Comparison of ENCODE assay signal across 9 mouse cellular contexts in the genomic region with DNA sequence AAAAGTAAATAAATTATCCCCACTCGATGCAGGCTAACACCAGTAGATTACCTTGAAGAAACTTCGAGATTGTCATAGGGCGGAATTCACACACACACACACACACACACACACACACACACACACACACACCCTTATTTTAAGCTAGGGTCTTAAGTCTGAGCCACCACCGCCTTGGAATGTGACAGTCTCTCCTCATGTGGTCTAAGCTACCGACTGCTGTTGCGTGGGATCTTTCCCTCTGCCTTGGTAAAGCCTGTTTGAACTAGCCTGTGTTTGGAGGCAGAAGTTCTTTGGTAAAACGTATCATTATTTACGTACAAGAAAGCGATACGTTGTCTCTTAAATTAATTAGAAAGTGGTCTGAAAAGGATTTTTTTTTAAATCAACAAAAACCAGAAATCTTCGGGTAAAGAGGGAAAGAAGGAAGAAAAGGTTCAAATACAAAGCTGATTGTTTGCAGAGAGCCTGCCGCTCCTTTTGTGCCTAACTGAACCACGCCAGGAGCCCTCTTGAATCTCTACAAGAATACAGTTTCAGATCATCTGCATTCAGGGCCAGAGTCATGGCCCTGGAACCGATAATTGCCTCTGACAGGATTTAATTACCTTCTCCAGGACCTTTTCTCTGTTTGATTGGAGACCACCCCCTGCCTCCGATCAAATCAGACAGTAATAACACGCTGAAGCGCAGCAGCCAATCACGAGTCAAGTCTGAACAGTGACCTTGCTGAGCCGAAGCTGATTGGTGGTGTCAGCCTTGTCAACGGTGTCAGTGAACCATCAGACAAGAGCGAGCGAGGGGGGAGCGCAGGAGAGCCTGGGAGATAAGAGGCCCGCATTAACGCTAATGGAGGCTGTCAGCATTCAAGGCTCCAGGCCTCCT. TPM values are rescaled to one million over a fixed set of nuclear protein-coding genes. Genes with fewer than 3 reads are reported as not detected.
DNase-seq lines count a peak whose midpoint lies in the region; ATAC-seq and TF ChIP-seq lines count a peak whose summit lies in the region.
"Had no signal": no experiment of that assay in that cellular context is flagged by ENCODE, and none has a peak within 500 bp of the region (broad histone marks: within the 10 kb centered on the region; RNA-seq: fewer than 3 reads in every experiment).

No protein-coding gene starts in this region.

- H3K27me3 ChIP-seq in liver, embryonic 16.5 days (ENCODE audit: control insufficient read depth, insufficient read depth, low read depth, low read length), result no peaks in the 10 kb centered on the region
- H3K27me3 ChIP-seq in neural tube, embryonic 14.5 days (ENCODE audit: control insufficient read depth, insufficient read depth, low read length), result no peaks in the 10 kb centered on the region

- H3K36me3 ChIP-seq in liver, embryonic 16.5 days (ENCODE audit: control insufficient read depth, insufficient read depth), result no peaks in the 10 kb centered on the region
- H3K36me3 ChIP-seq in neural tube, embryonic 14.5 days (ENCODE audit: control insufficient read depth, insufficient read depth, low read length), result no peaks in the 10 kb centered on the region

- H3K9me3 ChIP-seq in liver, embryonic 16.5 days (replicated peaks; ENCODE audit: control insufficient read depth, low read length), result no peaks in the 10 kb centered on the region
- no peaks in the 10 kb centered on the region for H3K9me3 ChIP-seq in neural tube, embryonic 14.5 days (ENCODE audit: control insufficient read depth, low read length)

- peak overlapping the region; percentile 93 for H3K27ac ChIP-seq in layer of hippocampus, adult 2 months
- no peak overlapping the region for H3K27ac ChIP-seq in liver, embryonic 16.5 days (ENCODE audit: low read length)
- peak overlapping the region; percentile 71 for H3K27ac ChIP-seq in neural tube, embryonic 14.5 days (ENCODE audit: low read depth, low read length)

- DNase-seq in WW6 (ENCODE audit: low read depth, low spot score), result peak; percentile 34
- peak; percentile 92 for DNase-seq in cerebellum, adult 9-10 months
- peak; percentile 90 for DNase-seq in frontal cortex, adult 2 months (ENCODE audit: extremely low spot score in 1 of 2, low spot score in 1 of 2)
- DNase-seq in heart, postnatal 4 days, result peak; percentile 80
- peak; percentile 85 to 93 for DNase-seq in layer of hippocampus, adult 2 months (ENCODE audit: low spot score in 2 of 2)
- DNase-seq in urinary bladder, postnatal 36 days (ENCODE audit: low spot score in 2 of 2), result peak; percentile 49 to 66

- H3K4me2 ChIP-seq in liver, embryonic 16.5 days (ENCODE audit: low read depth, low read length), result peak overlapping the region; percentile 63
- H3K4me2 ChIP-seq in neural tube, embryonic 14.5 days (ENCODE audit: low read depth, low read length), result peak overlapping the region; percentile 44

- peak overlapping the region; percentile 80 for H3K4me3 ChIP-seq in layer of hippocampus, adult 2 months
- H3K4me3 ChIP-seq in liver, embryonic 16.5 days (ENCODE audit: low read depth, low read length), result peak overlapping the region; percentile 52
- peak overlapping the region; percentile 33 for H3K4me3 ChIP-seq in neural tube, embryonic 14.5 days (ENCODE audit: low read depth, low read length)

- WGBS in liver, embryonic 16.5 days (ENCODE audit: insufficient replicate concordance), result 5% methylated on average over 25 of the region's 25 CpGs
- 6% methylated on average over 25 of the region's 25 CpGs for WGBS in neural tube, embryonic 14.5 days

- H3K4me1 ChIP-seq in liver, embryonic 16.5 days (ENCODE audit: control insufficient read depth, low read depth, low read length), result no peaks in the 10 kb centered on the region; the same call in none of the 2 replicates
- peaks cover 5% of the 10 kb centered on the region; the same call in 1 of the 2 replicates for H3K4me1 ChIP-seq in neural tube, embryonic 14.5 days (ENCODE audit: control insufficient read depth, insufficient read depth, low read length)

- peak overlapping the region; percentile 1; the same call in 1 of the 2 replicates for H3K9ac ChIP-seq in liver, embryonic 16.5 days (ENCODE audit: low read depth, low read length)
- peak overlapping the region; percentile 37 for H3K9ac ChIP-seq in neural tube, embryonic 14.5 days (replicated peaks; ENCODE audit: low read depth, low read length)

- no peak for TF ChIP-seq CTCF in layer of hippocampus, adult 2 months (conservative IDR thresholded peaks at IDR 0.05)

- peak; percentile 98 for ATAC-seq in liver, embryonic 16.5 days (ENCODE audit: low read depth)
- peak; percentile 99 for ATAC-seq in neural tube, embryonic 14.5 days (ENCODE audit: low read depth)
- ATAC-seq: Patski had no signal

RNA-seq across cellular contexts. Expression of a gene that starts 43.1 kb away (rescaled TPM):
- polyA plus RNA-seq in frontal cortex, adult 2 months (2012; rRNA removed), result 22.8 and 24.2 TPM in 2 replicates
- total RNA-seq in heart, postnatal 4 days (2021), result 10 to 100 TPM; 24.9 to 27.7 TPM
- 10 to 100 TPM; 36.9 to 42.7 TPM for total RNA-seq in layer of hippocampus, adult 2 months (2021)
- polyA plus RNA-seq in liver, embryonic 16.5 days (2015; fragmentation: Nextera tagmentation; extraction: Ambion mirVana), result 1.2 and 1.8 TPM in 2 replicates
- 239 and 242 TPM in 2 replicates for polyA plus RNA-seq in neural tube, embryonic 14.5 days (2014; fragmentation: Nextera tagmentation; extraction: Ambion mirVana)

Comparison
In these comparisons a context has a peak if more than half of its experiments do, and no peak if none do; other contexts are left out.
1. DNase-seq: peak in every context shown above with its lines; median percentile 92 in cerebellum, adult 9-10 months; 90 in frontal cortex, adult 2 months; 89 in layer of hippocampus, adult 2 months; 80 in heart, postnatal 4 days; 58 in urinary bladder, postnatal 36 days; 34 in WW6.